Mouse (Mus musculus): ENCODE data around the gene U2surp.

The U2surp gene

DNA sequence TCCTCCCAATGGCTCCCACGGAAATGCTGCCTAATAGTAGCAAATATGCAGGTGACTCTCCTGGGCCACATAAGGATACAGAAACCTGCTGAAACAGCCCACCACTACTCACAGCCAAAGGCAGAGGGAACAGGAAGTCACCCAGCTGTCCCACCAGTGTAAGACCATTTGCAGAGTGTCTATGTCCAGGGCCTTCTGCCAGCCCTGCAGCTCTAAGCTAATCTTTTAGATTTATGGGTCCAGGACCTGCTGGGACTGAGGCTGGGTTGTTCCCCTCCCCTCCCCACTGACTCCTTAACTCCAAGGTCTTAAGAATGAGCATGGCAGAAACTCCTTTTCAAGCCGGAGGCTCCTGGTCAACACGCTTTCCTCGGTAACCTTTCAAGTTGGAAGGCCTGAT lies 83.5 kb downstream of the U2surp start:
- ChIA-PET CTCF (no interaction called here), POLR2A (interaction anchor here in 1 of 4 experiments (0.7 kb wide), 1 partner anchor 25 kb away, joined by 3 read pairs; no protein-coding TSS in a partner anchor)

DNA sequence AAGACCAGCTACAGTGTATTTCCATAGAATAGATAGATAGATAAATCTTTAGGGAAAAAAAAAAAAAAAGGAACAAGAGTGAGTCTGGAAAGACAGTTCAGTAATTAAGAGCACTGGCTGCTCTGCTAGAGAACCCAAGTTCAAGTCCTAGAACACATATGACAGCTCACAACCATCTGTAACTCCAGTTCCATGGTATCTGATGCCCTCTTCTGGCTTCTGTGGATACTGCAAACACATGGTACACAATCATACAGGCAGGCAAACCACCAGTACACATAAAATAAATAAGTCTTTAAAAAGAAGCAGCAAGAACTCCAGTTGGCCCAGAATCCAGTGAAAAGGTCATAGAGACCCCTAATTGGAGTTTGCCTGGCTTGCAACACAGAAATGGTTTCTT lies 97.9 kb downstream of the U2surp start:
- ChIA-PET CTCF (interaction anchor here in 3 of 4 experiments (0.6 to 1.3 kb wide), 6 partner anchors 21 to 773 kb away, joined by 3 to 7 read pairs (median 4); no protein-coding TSS in a partner anchor), POLR2A (interaction anchor here in 1 of 4 experiments (0.7 kb wide), 3 partner anchors 441 to 695 kb away, joined by 3 read pairs; no protein-coding TSS in a partner anchor)

DNA sequence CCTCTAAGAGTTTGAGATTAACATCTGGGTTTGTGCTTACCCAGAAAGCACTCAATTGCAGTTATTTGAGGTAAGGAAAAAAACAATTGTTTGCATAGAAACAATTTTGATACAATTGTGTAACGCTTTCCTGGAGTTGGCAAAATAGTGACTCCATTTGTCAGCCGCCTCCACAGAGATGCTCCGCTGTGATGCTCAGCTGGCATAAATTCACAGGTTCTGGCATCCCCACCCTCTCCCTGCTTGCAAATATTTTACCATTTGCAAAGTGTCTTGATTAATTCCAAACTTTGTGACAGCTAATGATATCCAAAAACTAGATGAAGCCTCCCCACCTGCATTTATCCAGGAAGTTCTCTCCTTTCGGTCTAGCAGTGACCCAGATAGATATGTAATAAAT lies 99.7 kb downstream of the U2surp start:
- POLR2A ChIA-PET, result no interaction called here
- CTCF ChIA-PET, result no interaction called here

DNA sequence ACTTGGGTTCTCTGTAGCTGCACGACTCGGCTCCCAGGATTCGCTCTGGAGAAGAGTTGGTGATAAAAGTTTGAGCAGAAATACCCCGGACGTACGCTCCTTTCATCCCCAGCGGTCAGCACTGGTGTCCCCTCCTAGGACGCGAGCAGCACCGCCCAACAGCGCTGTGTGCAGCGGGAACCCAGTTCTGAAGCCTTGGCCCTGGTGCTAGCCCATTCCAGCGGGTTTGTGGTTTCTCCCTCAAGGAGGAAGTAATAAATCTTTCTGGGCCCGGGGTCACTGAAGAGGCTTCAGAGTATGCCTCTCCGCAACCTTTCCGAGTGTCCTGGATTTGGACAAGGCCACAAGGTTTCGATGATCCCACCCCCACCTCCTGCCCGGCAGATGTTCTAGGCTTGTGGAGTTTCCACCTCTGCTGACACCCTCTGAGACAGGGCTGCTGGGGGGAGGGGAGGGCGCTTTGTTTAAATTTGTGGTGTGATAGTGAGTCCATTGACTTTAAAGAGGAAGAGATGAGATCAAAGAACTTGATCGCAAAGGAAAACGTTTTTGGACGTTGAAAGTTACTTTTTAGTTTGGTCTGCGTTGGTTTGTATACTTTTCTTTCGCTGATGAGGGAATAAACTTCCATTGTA lies 104.1 kb downstream of the U2surp start:
- ChIA-PET POLR2A (interaction anchor here in 3 of 4 experiments (0.5 to 2.0 kb wide), 10 partner anchors 28 to 870 kb away, joined by 3 to 5 read pairs (median 3); partner anchors contain the start of genes U2surp (in 2 of the 3) and 1190002N15Rik (in 1 of the 3)), CTCF (interaction anchor here in 1 of 4 experiments (0.6 to 0.7 kb wide), 2 partner anchors 16 to 657 kb away, joined by 3 read pairs; no protein-coding TSS in a partner anchor)
